Mouse (Mus musculus): Measurements from ENCODE around the gene Gatad2b. TPM values are rescaled to one million over a fixed set of nuclear protein-coding genes. Genes with fewer than 3 reads are reported as not detected.

Gene Gatad2b
- 22.3 and 24.7 TPM in 2 replicates for polyA plus RNA-seq (2012; rRNA removed; ENCODE audit: low replicate concordance)

GRCm38 (mm10) chr3:90292345-90293275, at the start of gene Gatad2b:
TSS of gene Gatad2b (plus strand) at chr3:90293178.

GRCm38 (mm10) chr3:90247960-90248745, 44.8 kb upstream of the Gatad2b start, which contains the start of gene Slc39a1:
TSS of gene Slc39a1 (plus strand) at chr3:90248172.

GRCm38 (mm10) chr3:90253653-90254418, 39.1 kb upstream of the Gatad2b start, which contains the start of gene Crtc2:
TSS of gene Crtc2 (plus strand) at chr3:90254163.

GRCm38 (mm10) chr3:90265034-90265931, 27.7 kb upstream of the Gatad2b start, which contains the start of gene Dennd4b:
TSS of gene Dennd4b (plus strand) at chr3:90265185.

GRCm38 (mm10) chr3:90389511-90390490, 96.8 kb downstream of the Gatad2b start, which contains the start of gene Slc27a3:
TSS of gene Slc27a3 (minus strand) at chr3:90389938.

Other genes starting within 250 kb of the Gatad2b start
- 27.6 and 68.5 TPM in 2 replicates for gene 4933434E20Rik, start 241.5 kb upstream of the Gatad2b start, polyA plus RNA-seq (2012; rRNA removed; ENCODE audit: low replicate concordance)
- gene Ubap2l, start 240.6 kb upstream of the Gatad2b start, polyA plus RNA-seq (2012; rRNA removed; ENCODE audit: low replicate concordance): 114 and 174 TPM in 2 replicates
- 103 and 148 TPM in 2 replicates for gene Tpm3, start 220.5 kb upstream of the Gatad2b start, polyA plus RNA-seq (2012; rRNA removed; ENCODE audit: low replicate concordance)
- gene Nup210l, start 189.0 kb upstream of the Gatad2b start, polyA plus RNA-seq (2012; rRNA removed; ENCODE audit: low replicate concordance): 0.27 and 0.57 TPM in 2 replicates
- gene Rps27, start 79.5 kb upstream of the Gatad2b start, polyA plus RNA-seq (2012; rRNA removed; ENCODE audit: low replicate concordance): 1,026 and 2,137 TPM in 2 replicates
- 5.5 and 5.7 TPM in 2 replicates for gene Rab13, start 79.5 kb upstream of the Gatad2b start, polyA plus RNA-seq (2012; rRNA removed; ENCODE audit: low replicate concordance)
- 69.0 and 95.6 TPM in 2 replicates for gene Jtb, start 61.6 kb upstream of the Gatad2b start, polyA plus RNA-seq (2012; rRNA removed; ENCODE audit: low replicate concordance)
- gene Creb3l4, start 49.7 kb upstream of the Gatad2b start, polyA plus RNA-seq (2012; rRNA removed; ENCODE audit: low replicate concordance): 1.7 and 2.5 TPM in 2 replicates
- 99.1 and 121 TPM in 2 replicates for gene Slc39a1, start 45.0 kb upstream of the Gatad2b start, polyA plus RNA-seq (2012; rRNA removed; ENCODE audit: low replicate concordance)
- 81.9 and 84.8 TPM in 2 replicates for gene Crtc2, start 39.0 kb upstream of the Gatad2b start, polyA plus RNA-seq (2012; rRNA removed; ENCODE audit: low replicate concordance)
- gene Dennd4b, start 28.0 kb upstream of the Gatad2b start, polyA plus RNA-seq (2012; rRNA removed; ENCODE audit: low replicate concordance): 78.6 and 97.3 TPM in 2 replicates
- gene Slc27a3, start 96.8 kb downstream of the Gatad2b start, polyA plus RNA-seq (2012; rRNA removed; ENCODE audit: low replicate concordance): 21.0 and 21.7 TPM in 2 replicates
- gene Ints3, start 140.4 kb downstream of the Gatad2b start, polyA plus RNA-seq (2012; rRNA removed; ENCODE audit: low replicate concordance): 26.7 and 32.2 TPM in 2 replicates
- gene Npr1, start 172.7 kb downstream of the Gatad2b start, polyA plus RNA-seq (2012; rRNA removed; ENCODE audit: low replicate concordance): 102 and 127 TPM in 2 replicates
- gene Ilf2, start 182.9 kb downstream of the Gatad2b start, polyA plus RNA-seq (2012; rRNA removed; ENCODE audit: low replicate concordance): 13.6 and 27.9 TPM in 2 replicates
- gene Snapin, start 197.9 kb downstream of the Gatad2b start, polyA plus RNA-seq (2012; rRNA removed; ENCODE audit: low replicate concordance): 24.1 and 56.4 TPM in 2 replicates
- 32.0 and 41.4 TPM in 2 replicates for gene Chtop, start 216.3 kb downstream of the Gatad2b start, polyA plus RNA-seq (2012; rRNA removed; ENCODE audit: low replicate concordance)
- gene S100a1, start 221.2 kb downstream of the Gatad2b start, polyA plus RNA-seq (2012; rRNA removed; ENCODE audit: low replicate concordance): 164 and 343 TPM in 2 replicates
- gene S100a13, start 221.3 kb downstream of the Gatad2b start, polyA plus RNA-seq (2012; rRNA removed; ENCODE audit: low replicate concordance): 79.8 and 155 TPM in 2 replicates
- gene S100a14, start 233.7 kb downstream of the Gatad2b start, polyA plus RNA-seq (2012; rRNA removed; ENCODE audit: low replicate concordance): 1.7 and 5.7 TPM in 2 replicates
- 114 and 155 TPM in 2 replicates for gene S100a16, start 244.1 kb downstream of the Gatad2b start, polyA plus RNA-seq (2012; rRNA removed; ENCODE audit: low replicate concordance)

Data from mammary gland, adult 2 months (tissue).